Mouse (Mus musculus) bone marrow, adult 2 months (tissue): ENCODE data around the gene Gm10320. TPM values are rescaled to one million over a fixed set of nuclear protein-coding genes. Genes with fewer than 3 reads are reported as not detected.

Experiments used
- H3K27ac ChIP-seq: fragments of 200-500 bp; 2 replicates; pipeline ENCODE4 v1.5.1; 2012; ENCODE audit warnings: low read depth, mild to moderate bottlenecking, control low read depth, inconsistent platforms, low read length; ENCODE audit not compliant: control insufficient read depth, poor library complexity, insufficient read depth
- H3K4me1 ChIP-seq: fragments of 200-500 bp; 2 replicates; pipeline ENCODE4 v1.6.1; 2011; ENCODE audit warnings: low read length; ENCODE audit not compliant: control insufficient read depth, insufficient read depth
- H3K4me3 ChIP-seq: fragments of 200-500 bp; replicated peaks from 2 replicates; pipeline ENCODE3; 2011; ENCODE audit warnings: mild to moderate bottlenecking, low read depth, low read length, control low read depth; ENCODE audit not compliant: control insufficient read depth
- CTCF ChIP-seq: fragments of 200-500 bp; IDR thresholded peaks from 2 replicates; pipeline ENCODE4 v1.5.1; 2011; ENCODE audit warnings: low read length, control low read depth; ENCODE audit not compliant: control insufficient read depth, insufficient read depth
- POLR2A ChIP-seq: fragments of 200-500 bp; IDR thresholded peaks from 2 replicates; pipeline ENCODE4 v1.6.1; 2011; ENCODE audit warnings: low read depth, mild to moderate bottlenecking, control low read depth, low read length, borderline replicate concordance; ENCODE audit not compliant: control insufficient read depth
- WGBS: fragments of 180-500 bp; shearing (Covaris S2); methylation state at CpG from one replicate; pipeline ENCODE4 v1.1.7; 2018; 5-methylcytosine and 5-hydroxymethylcytosine counted together
- polyA plus RNA-seq: library from polyadenylated mRNA; stranded (reverse); fragments of >200 nt; gene quantifications from 2 replicates; pipeline ENCODE4 v1.2.4, GENCODE M21; 2011; ENCODE audit warnings: low replicate concordance; ENCODE audit not compliant: missing spikeins, insufficient read depth, insufficient read length

Gene Gm10320
- polyA plus RNA-seq, 1 experiment = 9.2 TPM

DNA sequence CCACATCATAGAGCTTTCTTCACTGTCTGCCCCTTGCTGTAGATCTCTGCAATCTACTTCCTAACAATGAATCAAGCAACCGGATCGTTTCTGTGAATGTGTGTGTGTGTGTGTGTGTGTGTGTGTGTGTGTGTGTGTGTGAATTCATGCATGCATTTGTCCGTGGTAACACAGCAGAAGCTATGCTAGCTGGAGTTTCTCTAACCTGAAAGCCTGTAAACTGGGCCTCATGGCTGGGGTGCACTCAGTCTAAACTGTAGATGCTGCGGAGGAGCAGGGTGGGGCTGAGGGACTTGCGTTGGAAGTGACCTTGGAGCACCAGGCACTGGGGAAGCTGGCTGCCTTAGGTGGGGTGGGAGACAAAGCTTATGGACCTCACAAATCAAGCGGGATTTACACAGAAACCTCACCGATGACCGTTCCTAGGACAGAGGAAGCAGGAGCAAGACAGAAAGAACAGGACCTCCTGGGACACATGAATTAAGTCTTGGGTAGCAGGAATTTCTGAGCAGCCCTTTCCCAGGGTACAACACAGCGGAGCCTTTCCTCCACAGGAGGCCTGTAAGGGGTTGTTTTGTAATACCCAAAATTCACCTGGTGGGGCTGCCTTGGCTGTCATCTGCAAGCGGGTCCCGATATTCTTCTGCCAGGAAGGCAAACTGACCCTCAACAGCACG, 41.0 kb upstream of the Gm10320 start:
- H3K4me1 ChIP-seq = no peaks in the 10 kb centered on the region
- H3K4me3 ChIP-seq = no peak overlapping the region
- no peak for TF ChIP-seq CTCF
- TF ChIP-seq POLR2A = no peak
- no peak overlapping the region for H3K27ac ChIP-seq
- WGBS = 62% methylated on average over 12 of the region's 12 CpGs

DNA sequence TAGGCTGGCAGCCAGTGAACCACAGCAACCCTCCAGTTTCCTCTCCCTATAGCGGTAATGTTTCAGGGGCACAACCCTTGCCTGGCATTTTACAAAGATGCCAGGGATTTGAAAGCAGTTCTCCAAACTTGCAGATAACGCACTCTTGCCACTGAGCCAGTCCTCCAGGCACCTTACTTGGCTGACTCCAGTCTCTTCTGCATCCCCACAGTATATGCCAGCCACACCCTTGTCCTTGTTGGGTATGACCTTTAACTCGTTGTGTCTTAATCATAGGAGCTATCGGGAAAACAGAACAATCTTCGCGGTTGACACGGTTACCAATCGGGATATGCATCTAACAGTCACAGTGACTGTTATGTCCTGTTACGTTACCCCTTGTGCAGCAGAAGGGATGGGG, 40.2 kb upstream of the Gm10320 start:
- Histone ChIP-seq H3K4me1 (no peaks in the 10 kb centered on the region), H3K4me3 (no peak overlapping the region), H3K27ac (no peak overlapping the region)
- WGBS = 89% methylated on average over 9 of the region's 9 CpGs
- TF ChIP-seq POLR2A (no peak), CTCF (no peak)

DNA sequence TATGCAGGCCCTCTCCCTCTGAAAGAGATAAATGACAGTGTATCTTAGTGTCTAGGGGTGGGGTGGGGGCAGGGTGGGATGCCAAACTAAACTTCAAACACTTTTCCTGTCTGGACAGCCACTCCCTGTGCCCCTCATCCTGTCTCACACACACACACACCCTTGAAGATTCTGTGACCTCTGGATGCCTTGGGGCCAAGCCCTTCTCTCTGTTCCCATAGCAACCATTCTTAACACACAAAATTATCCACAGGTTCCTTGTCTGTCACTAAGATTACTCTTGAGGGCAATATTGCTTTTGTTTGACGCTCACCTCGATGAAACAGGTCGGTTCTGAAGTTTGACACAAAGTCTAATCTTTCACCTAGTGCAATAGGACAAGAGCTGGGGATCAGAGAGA, 39.5 kb upstream of the Gm10320 start:
- WGBS = 86% methylated on average over 3 of the region's 3 CpGs
- TF ChIP-seq CTCF (no peak), POLR2A (no peak)
- no peak overlapping the region for H3K4me3 ChIP-seq
- no peaks in the 10 kb centered on the region for H3K4me1 ChIP-seq
- no peak overlapping the region for H3K27ac ChIP-seq

DNA sequence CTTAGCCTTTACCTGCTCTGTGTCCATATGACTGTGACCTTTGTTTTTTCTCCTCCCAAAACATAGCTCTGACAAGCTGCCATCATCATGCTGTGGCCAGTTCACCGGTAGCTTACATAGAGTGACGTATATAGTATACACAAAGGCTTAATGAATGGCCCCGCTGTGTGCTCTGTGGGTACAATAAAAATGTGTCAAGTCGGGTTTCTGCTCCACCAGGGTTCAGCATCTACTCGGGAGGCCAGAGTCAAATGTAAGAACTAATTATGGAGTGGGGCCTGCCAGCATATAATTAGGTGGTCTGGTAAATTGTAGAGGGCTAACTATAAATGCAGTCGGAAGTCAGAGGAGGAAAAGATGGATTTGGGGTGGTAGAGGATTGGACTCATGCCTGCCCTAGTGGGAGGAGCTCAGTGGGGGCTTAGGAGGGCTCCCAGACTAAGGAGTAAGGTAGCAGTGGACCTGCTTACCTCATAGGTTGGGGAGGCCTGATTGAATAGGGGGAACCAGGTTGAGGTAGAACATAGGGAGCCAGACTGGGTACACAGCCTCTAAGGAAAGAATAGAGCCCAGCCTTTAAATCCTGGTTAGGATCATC, 32.0 kb upstream of the Gm10320 start:
- Histone ChIP-seq H3K27ac (no peak overlapping the region), H3K4me3 (no peak overlapping the region), H3K4me1 (no peaks in the 10 kb centered on the region)
- WGBS = 81% methylated on average over 6 of the region's 6 CpGs
- no peak for TF ChIP-seq CTCF

DNA sequence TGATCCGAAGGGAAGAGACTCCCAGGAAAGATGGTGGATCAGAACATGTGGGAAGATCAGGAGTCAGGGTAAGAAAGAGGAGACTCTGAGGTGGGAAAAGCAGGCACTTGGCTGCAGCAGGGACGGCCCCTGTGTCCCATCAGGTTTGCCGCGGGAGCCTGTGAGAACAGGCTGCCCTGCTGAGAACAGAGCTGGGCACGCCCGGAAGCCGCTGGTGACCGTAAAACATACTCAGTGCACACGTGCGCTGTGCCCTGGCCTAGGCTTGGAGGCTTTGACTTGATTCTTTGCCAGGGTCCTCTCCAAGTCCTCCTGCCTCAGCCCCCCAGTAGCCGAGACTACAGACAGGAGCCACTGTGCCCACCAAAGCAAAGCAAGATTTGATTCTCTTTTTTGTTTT, 26.5 kb upstream of the Gm10320 start:
- TF ChIP-seq CTCF (no peak), POLR2A (no peak)

DNA sequence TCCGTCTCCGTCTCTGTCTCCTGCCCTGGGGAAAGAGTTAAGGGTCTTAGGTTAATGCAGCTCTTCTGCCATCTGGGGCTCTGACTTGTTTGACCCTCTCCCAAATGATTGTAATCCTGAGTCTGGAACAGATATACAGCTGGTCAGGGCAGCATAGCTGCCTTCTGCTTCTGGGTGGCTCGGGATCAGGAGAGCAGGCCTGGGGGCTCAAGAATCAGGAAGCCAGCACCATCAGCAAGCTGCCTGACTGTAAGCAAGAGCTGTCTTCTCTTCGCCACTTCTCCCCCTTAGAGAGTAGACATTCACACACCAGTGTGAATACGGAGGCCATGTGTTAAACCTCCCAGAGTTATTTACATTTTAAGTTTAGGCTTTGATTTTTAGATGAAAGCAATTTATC, 25.9 kb upstream of the Gm10320 start:
- no peak overlapping the region for H3K4me3 ChIP-seq
- TF ChIP-seq CTCF (no peak), POLR2A (no peak)
- no peaks in the 10 kb centered on the region for H3K4me1 ChIP-seq
- H3K27ac ChIP-seq = no peak overlapping the region
- WGBS = 79% methylated on average over 5 of the region's 5 CpGs

More for the DNA sequence above, 26.5 kb upstream of the Gm10320 start:
- H3K27ac ChIP-seq = no peak overlapping the region
- H3K4me1 ChIP-seq = no peaks in the 10 kb centered on the region
- WGBS = 10% methylated on average over 11 of the region's 11 CpGs
- H3K4me3 ChIP-seq = no peak overlapping the region

DNA sequence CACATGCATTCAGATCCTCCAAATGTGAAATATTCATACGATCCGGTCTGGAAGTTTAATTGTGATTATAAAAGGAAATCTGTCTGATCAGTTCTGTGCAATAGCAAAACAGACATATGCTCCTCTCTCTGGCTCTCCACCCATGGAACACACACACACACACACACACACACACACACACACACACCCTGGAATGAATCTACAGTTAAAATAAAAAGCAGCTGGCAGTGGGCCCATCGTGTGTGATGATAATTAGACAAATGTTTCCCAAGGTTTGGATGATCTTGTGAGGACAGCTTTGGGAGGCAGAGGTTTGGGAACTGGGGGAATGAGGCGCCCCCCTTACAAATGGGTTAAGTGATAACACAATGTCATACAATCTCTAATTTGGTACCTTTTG, 25.2 kb upstream of the Gm10320 start:
- WGBS = 83% methylated on average over 4 of the region's 4 CpGs
- Histone ChIP-seq H3K4me1 (no peaks in the 10 kb centered on the region), H3K4me3 (no peak overlapping the region), H3K27ac (no peak overlapping the region)
- TF ChIP-seq POLR2A (no peak), CTCF (no peak)

DNA sequence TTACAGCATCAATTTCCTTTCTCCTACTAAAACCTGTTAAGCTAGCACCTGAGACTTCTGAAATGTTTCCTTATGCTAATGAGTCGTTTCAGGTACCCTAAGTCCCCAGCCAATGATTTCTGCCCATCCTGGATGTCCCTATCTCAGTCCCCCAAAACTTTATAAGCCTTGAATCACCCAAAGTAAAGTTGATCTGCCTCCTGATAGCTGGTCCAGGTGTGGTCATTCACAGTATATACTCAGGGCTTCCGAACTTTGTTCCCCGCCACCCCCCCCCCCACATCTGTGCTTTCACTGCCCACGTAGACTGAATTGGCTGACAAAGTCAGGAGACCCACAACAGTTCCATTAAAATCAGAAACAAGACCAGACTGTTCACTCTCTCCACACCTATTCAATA, 20.3 kb upstream of the Gm10320 start:
- H3K4me3 ChIP-seq = no peak overlapping the region
- H3K4me1 ChIP-seq = no peaks in the 10 kb centered on the region
- WGBS = 74% methylated on average over 4 of the region's 4 CpGs
- TF ChIP-seq CTCF (no peak), POLR2A (no peak)
- H3K27ac ChIP-seq = no peak overlapping the region

DNA sequence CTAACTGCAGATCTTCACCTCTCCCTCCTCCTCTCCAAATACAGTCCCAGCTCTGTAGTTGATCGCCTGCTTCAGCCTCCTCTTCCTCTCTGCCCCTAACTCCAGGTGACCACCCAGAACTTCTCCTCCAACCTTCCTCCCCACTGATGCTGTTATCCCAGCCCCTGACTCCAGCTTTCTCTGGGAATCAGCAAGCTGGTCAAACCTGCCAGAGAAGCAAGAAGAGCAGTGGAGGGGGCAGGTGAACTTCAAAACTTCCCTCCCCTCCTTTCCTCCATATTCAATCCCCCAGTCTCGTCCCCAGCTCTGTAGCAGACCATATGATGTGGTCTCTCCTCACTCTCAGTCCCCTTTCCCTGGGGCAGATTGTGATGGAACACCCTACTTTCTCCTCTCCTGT, 15.9 kb upstream of the Gm10320 start:
- Histone ChIP-seq H3K4me3 (no peak overlapping the region), H3K27ac (no peak overlapping the region), H3K4me1 (no peaks in the 10 kb centered on the region)
- no peak for TF ChIP-seq CTCF
- TF ChIP-seq POLR2A = no peak
- 42% methylated on average over 2 of the region's 2 CpGs for WGBS
